Mouse (Mus musculus) forebrain, embryonic 10.5 days (tissue): ENCODE results near the gene Dcaf15. TPM values are rescaled to one million over a fixed set of nuclear protein-coding genes. Genes with fewer than 3 reads are reported as not detected.

Experiments
- DNase-seq: peaks from one replicate; pipeline ENCODE4 v3.0.0-alpha.2; 2017; ENCODE audit warnings: low spot score; ENCODE audit errors: extremely low spot score
- H3K27ac ChIP-seq: fragments of 300-500 bp; sonication (generic); 2 replicates; pipeline ENCODE4 v1.5.1; 2016; ENCODE audit warnings: mild to moderate bottlenecking
- H3K27me3 ChIP-seq: fragments of 300-500 bp; sonication (generic); 2 replicates; pipeline ENCODE4 v1.6.1; 2016; ENCODE audit warnings: mild to moderate bottlenecking; ENCODE audit not compliant: poor library complexity, severe bottlenecking
- H3K36me3 ChIP-seq: fragments of 300-500 bp; sonication (generic); replicated peaks from 2 replicates; pipeline ENCODE4 v1.6.1; 2016; ENCODE audit warnings: mild to moderate bottlenecking, moderate library complexity
- H3K4me1 ChIP-seq: fragments of 300-500 bp; sonication (generic); 2 replicates; pipeline ENCODE4 v1.6.1; 2016
- H3K4me3 ChIP-seq: fragments of 300-500 bp; sonication (generic); 2 replicates; pipeline ENCODE4 v1.5.1; 2016; ENCODE audit warnings: mild to moderate bottlenecking, moderate library complexity
- H3K9me3 ChIP-seq: fragments of 300-500 bp; sonication (generic); 2 replicates; pipeline ENCODE4 v1.6.1; 2016; ENCODE audit warnings: mild to moderate bottlenecking, moderate library complexity
- WGBS: fragments of 180-500 bp; shearing (Covaris S2); methylation state at CpG from one replicate; pipeline ENCODE4 v1.1.7; 2016; 5-methylcytosine and 5-hydroxymethylcytosine counted together
- polyA plus RNA-seq: library from polyadenylated mRNA; unstranded; fragments of >200 nt; fragmentation: Nextera tagmentation; extraction: Ambion mirVana; gene quantifications from 2 replicates; pipeline ENCODE4 v1.2.1, GENCODE M21; 2016

Gene Dcaf15
- polyA plus RNA-seq, 1 experiment from 2014 or later, result 18.5 TPM

DNA sequence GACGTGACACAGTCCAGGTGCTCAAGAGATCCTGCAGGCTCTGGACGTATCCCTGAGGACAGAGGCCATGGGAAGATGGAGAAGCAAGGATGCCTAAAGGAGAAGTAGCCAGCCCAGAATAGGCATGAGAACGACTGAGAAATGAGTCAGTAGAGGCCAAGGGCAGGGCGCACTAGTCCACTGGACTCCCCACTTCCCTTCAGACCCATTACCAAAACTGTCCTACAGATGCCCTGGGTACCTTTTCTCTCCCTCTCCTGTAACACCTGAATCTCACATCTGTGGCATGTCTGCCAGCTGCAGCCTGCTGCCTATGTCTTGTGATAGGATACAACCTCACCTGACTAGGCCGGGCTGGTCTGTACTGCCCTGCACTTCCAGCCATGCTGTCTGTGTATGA, 34.3 kb downstream of the Dcaf15 start:
- no peak overlapping the region for H3K27ac ChIP-seq
- 92% methylated on average over 5 of the region's 5 CpGs for WGBS
- H3K4me1 ChIP-seq, result peaks cover 79% of the 10 kb centered on the region
- DNase-seq, result no peak
- no peak overlapping the region for H3K4me3 ChIP-seq
- H3K36me3 ChIP-seq, result peaks cover 17% of the 10 kb centered on the region
- no peaks in the 10 kb centered on the region for H3K27me3 ChIP-seq
- no peaks in the 10 kb centered on the region for H3K9me3 ChIP-seq

DNA sequence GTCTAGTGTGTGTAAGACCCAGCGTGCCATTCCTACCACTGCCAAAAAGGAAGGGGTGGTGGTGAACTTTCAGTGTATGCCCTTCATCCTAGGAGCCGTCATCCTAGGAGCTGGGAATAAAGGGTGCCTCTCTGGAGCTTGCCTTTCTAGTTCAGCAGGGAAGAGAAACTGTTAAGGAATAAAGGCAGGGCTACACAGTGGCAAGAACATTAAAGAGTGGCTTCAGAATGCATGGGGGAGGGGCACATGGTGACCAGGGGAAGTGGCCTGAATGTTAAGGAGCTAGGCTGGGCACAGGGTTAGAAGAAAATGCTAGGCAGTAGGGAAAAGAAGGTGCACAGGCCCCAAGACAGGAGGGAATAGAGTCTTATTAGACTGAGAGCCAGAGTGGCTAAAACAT, 34.8 kb downstream of the Dcaf15 start:
- no peaks in the 10 kb centered on the region for H3K9me3 ChIP-seq
- peaks cover 12% of the 10 kb centered on the region for H3K36me3 ChIP-seq
- 0 out of 2 replicates have a peak overlapping the region, but pooled peaks have one; percentile 40 for H3K27ac ChIP-seq
- DNase-seq, result no peak
- no peak overlapping the region for H3K4me3 ChIP-seq
- H3K4me1 ChIP-seq, result peaks cover 75% of the 10 kb centered on the region
- WGBS, result 75% methylated on average over 2 of the region's 2 CpGs
- no peaks in the 10 kb centered on the region for H3K27me3 ChIP-seq

DNA sequence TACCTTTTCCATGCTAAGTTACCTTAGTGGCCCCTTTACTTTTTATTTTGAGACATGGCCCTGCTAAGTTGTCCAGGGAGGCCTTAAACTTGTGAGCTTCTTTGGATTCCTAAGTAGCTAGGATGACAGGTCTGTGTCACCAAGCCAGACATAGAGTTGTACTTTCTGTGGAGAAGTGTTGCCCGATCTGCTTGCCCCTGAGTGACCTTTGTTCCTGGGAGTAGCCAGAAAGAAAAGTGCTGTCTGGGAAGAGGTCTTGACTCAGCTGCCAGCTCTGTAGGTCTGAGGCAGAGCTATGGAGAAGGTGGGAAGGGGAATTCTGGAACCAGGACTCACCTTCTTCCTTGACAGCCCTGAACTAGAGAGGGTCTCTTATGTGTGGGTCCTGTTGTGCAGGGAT, 35.4 kb downstream of the Dcaf15 start:
- 69% methylated on average over 1 of the region's 1 CpGs for WGBS
- Histone ChIP-seq H3K27ac (0 out of 2 replicates have a peak overlapping the region, but pooled peaks have one; percentile 40), H3K4me1 (peaks cover 70% of the 10 kb centered on the region)

GRCm38 (mm10) chr8:84068316-84069035, 36.1 kb downstream of the Dcaf15 start:
- H3K4me1 ChIP-seq, result peaks cover 63% of the 10 kb centered on the region
- no peaks in the 10 kb centered on the region for H3K36me3 ChIP-seq
- peak overlapping the region; percentile 91; the same call in 1 of the 2 replicates for H3K4me3 ChIP-seq
- DNase-seq, result no peak
- no peak overlapping the region for H3K27ac ChIP-seq
- no peaks in the 10 kb centered on the region for H3K9me3 ChIP-seq
- no peaks in the 10 kb centered on the region for H3K27me3 ChIP-seq
- 85% methylated on average over 12 of the region's 12 CpGs for WGBS

More for the DNA sequence above, 35.4 kb downstream of the Dcaf15 start:
- no peak overlapping the region for H3K4me3 ChIP-seq
- H3K36me3 ChIP-seq, result peaks cover 6% of the 10 kb centered on the region
- no peaks in the 10 kb centered on the region for H3K27me3 ChIP-seq
- H3K9me3 ChIP-seq, result no peaks in the 10 kb centered on the region
- no peak for DNase-seq

DNA sequence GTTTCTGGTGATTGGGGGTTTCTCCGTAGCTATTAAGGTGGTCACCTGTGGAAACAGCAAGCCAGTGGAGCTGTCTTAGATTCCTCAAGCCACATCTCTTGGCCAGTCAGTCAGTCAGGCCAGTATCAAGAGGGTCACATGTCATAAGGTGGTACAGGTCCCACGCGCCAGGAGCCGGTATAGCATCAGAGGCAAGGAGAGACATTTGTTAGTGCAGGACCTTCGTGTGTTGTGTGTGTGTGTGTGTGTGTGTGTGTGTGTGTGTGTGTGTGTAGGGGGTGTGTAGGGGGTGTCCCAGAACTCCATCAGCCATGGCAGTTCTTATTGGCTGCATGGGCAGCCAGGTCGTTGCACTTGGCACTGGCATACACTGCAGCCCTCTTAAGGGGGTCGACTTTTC, 36.7 kb downstream of the Dcaf15 start:
- Histone ChIP-seq H3K4me1 (peaks cover 57% of the 10 kb centered on the region), H3K36me3 (no peaks in the 10 kb centered on the region), H3K27me3 (no peaks in the 10 kb centered on the region), H3K27ac (no peak overlapping the region), H3K9me3 (no peaks in the 10 kb centered on the region), H3K4me3 (peak overlapping the region; percentile 91)
- DNase-seq, result no peak
- 89% methylated on average over 7 of the region's 7 CpGs for WGBS

DNA sequence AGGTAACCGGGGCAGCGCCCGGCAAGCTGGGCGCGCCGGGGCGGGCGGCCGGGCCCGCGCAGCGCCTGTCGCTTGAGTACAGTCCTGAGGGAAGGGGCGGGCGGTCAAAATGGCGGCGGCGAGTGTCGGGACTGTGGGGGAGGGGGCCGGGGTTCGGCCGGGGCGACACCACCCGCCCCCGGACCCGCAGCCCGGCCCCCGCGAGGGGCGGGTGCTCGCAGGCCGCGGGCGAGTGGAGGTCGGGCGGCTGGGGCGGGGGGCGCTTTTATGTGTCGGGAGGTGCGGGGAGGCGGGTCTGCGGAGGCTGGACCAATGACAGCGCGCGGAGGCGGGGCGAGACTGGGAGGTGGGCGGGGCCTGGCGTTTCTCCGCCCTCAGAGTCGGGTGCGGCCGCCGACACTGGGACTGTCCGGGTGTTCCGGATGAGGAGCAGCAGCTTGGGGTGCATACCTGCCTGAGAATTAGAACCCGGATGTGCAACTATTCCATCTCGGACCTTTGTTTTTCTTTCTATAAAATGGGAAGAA, 37.5 kb downstream of the Dcaf15 start:
- Histone ChIP-seq H3K4me3 (peak overlapping the region; percentile 91), H3K4me1 (peaks cover 49% of the 10 kb centered on the region), H3K27me3 (no peaks in the 10 kb centered on the region), H3K27ac (peak overlapping the region; percentile 98), H3K9me3 (no peaks in the 10 kb centered on the region), H3K36me3 (no peaks in the 10 kb centered on the region)
- DNase-seq, result peak; percentile 95
- WGBS, result under 1% methylated on average over 57 of the region's 58 CpGs

DNA sequence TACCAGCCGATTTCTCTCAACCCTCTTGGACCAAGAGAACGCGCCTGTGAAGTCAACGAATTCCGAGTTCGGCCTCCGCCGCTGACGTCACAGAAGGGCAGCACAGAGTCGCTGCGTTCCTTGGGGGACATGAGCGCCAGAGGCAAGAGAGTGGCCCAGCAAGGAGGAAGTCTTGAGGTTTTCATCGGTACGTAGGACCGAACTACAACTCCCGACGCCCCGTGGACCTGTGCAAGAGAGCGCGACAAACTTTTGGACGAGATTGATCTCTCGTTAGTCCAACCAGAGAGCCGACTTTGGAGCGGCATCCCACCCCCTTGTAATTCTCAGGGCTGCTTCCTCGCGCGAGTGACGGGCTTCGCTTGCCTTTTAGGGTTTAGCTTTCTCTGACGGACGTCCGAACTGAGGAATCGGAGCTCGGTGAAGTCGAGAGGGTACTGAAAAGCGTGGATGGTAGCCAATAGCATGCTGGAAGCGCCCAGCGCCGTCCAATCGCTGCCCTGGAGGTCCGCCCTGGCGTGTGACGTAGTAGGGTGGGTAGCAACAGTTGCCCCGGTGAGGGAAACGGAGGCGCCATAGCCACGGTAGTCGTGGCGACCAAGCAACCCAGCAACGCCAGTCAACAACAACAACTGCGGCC, 38.2 kb downstream of the Dcaf15 start, which contains the start of gene Rfx1:
Gene Rfx1 (plus strand): TSS at position 544 of the 640 bp plus-strand sequence.
- Histone ChIP-seq H3K4me3 (peak within 1 kb of the TSS; percentile 91), H3K4me1 (peaks cover 42% of the 10 kb centered on the region), H3K36me3 (no peaks in the 10 kb centered on the region), H3K27ac (peak within 1 kb of the TSS; percentile 98), H3K9me3 (no peaks in the 10 kb centered on the region), H3K27me3 (no peaks in the 10 kb centered on the region)
- WGBS, result under 1% methylated on average over 51 of the region's 51 CpGs
- DNase-seq, result peak; percentile 99

- DNase-seq, result no peak
- Histone ChIP-seq H3K4me1 (peaks cover 40% of the 10 kb centered on the region), H3K4me3 (peak overlapping the region; percentile 91), H3K27me3 (no peaks in the 10 kb centered on the region), H3K36me3 (no peaks in the 10 kb centered on the region), H3K27ac (peak overlapping the region; percentile 98), H3K9me3 (no peaks in the 10 kb centered on the region)
- WGBS, result 42% methylated on average over 5 of the region's 5 CpGs
Observed at GRCm38 (mm10) chr8:84065457-84066072, 39.0 kb downstream of the Dcaf15 start.

DNA sequence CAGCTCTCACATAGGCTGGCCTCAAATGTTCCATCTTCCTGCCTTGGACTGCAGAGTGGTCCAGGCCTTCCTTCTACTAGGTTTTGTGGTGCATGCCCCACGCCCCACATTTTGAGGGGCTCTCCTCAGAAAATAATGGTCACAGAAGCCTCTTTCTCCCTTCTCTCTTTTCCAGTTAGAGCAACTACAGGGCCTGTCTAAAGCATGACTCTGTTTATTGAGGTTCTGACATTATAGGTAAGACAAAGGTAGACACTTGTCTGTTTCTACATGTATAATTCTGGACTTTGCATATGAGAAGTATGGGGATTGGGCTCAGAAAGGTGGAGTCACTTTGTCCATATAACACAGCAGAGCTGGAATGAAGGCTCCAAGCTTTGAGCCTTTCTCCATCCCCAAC, 39.5 kb downstream of the Dcaf15 start, which contains the start of gene Gm10643:
Gene Gm10643 (minus strand): TSS at position 101 of the 400 bp plus-strand sequence.
- Histone ChIP-seq H3K27ac (peak within 1 kb of the TSS; percentile 98), H3K4me3 (peak within 1 kb of the TSS; percentile 91), H3K4me1 (peaks cover 37% of the 10 kb centered on the region), H3K27me3 (no peaks in the 10 kb centered on the region), H3K9me3 (no peaks in the 10 kb centered on the region), H3K36me3 (no peaks in the 10 kb centered on the region)
- DNase-seq, result no peak
- 92% methylated on average over 1 of the region's 1 CpGs for WGBS

DNA sequence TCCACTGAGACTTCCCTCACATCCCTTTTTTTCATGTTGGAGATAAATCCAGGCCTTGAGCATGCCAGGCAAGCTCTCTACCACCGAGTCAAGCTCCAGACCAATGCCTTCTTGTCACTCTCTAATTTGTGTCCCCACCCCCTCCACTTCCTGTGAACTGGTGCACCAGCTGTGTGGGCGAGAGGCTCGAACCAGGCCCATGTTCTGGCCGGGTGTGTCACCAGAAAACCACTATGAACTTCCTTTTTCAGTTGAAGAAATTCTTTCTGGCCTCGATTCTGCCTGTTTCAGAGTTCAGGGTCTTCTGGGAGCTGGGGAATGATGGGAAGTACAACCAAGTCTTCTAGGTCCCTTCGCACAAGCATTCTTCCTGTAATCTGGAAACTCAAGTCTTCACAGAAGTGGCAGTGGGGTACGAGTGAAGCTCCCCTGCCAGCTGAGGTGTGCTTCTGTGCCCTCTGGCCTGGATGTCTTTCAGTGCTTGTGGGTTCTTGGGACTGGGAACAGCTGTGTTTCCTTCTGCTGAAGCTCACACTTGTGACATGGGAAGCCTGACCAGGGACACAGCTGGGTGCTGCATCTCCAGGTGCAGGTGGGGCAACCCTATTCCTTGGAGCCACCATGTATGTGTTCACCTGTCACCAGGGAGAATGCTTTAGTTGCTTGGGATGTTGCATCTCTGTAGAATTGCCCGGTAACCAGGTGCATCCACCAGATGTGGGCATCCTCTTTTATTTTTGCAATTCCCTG, 40.5 kb downstream of the Dcaf15 start:
- Histone ChIP-seq H3K4me1 (peaks cover 27% of the 10 kb centered on the region), H3K4me3 (no peak overlapping the region), H3K27me3 (no peaks in the 10 kb centered on the region), H3K27ac (no peak overlapping the region), H3K36me3 (no peaks in the 10 kb centered on the region), H3K9me3 (no peaks in the 10 kb centered on the region)
- WGBS, result 79% methylated on average over 8 of the region's 8 CpGs
- no peak for DNase-seq

- Histone ChIP-seq H3K27me3 (no peaks in the 10 kb centered on the region), H3K4me1 (no peaks in the 10 kb centered on the region), H3K9me3 (peaks cover 6% of the 10 kb centered on the region; the same call in 1 of the 2 replicates), H3K36me3 (no peaks in the 10 kb centered on the region), H3K4me3 (no peak overlapping the region), H3K27ac (no peak overlapping the region)
- WGBS, result 89% methylated on average over 2 of the region's 2 CpGs
- DNase-seq, result no peak
Observed at GRCm38 (mm10) chr8:84060245-84060644, 44.3 kb downstream of the Dcaf15 start.

GRCm38 (mm10) chr8:84059226-84059625, 45.3 kb downstream of the Dcaf15 start:
- WGBS, result 95% methylated on average over 2 of the region's 2 CpGs
- Histone ChIP-seq H3K4me1 (no peaks in the 10 kb centered on the region), H3K9me3 (peaks cover 7% of the 10 kb centered on the region; the same call in 1 of the 2 replicates), H3K27ac (no peak overlapping the region), H3K36me3 (no peaks in the 10 kb centered on the region), H3K4me3 (no peak overlapping the region), H3K27me3 (no peaks in the 10 kb centered on the region)
- DNase-seq, result no peak
